Mouse (Mus musculus) forebrain, embryonic 11.5 days (tissue): ENCODE results near the gene Serpina3m. TPM values are rescaled to one million over a fixed set of nuclear protein-coding genes. Genes with fewer than 3 reads are reported as not detected.
"Not testable (repeated sequence)": the region's sequence is repeated elsewhere in the genome, so short reads cannot be mapped to it uniquely, and the experiment has no call there.

ENCODE experiments used
- ATAC-seq: fragments of 200-750 bp; cut with Nextera tagmentation; replicated peaks from 2 replicates; pipeline ENCODE4 v1.8.0; 2017; ENCODE audit warnings: moderate TSS enrichment; ENCODE audit not compliant: low FRiP score
- DNase-seq: peaks from one replicate; pipeline ENCODE4 v3.0.0-alpha.2; 2017; ENCODE audit warnings: low spot score
- H3K27ac ChIP-seq: fragments of 300-500 bp; sonication (generic); 2 replicates; pipeline ENCODE4 v1.5.1; 2014; ENCODE audit warnings: low read depth, low read length
- H3K27me3 ChIP-seq: fragments of 300-500 bp; sonication (generic); 2 replicates; pipeline ENCODE4 v1.6.1; 2014; ENCODE audit warnings: mild to moderate bottlenecking, low read length, mixed read lengths; ENCODE audit not compliant: control insufficient read depth, insufficient read depth
- H3K36me3 ChIP-seq: fragments of 300-500 bp; sonication (generic); 2 replicates; pipeline ENCODE4 v1.6.1; 2014; ENCODE audit warnings: mild to moderate bottlenecking, low read length, moderate library complexity, mixed read lengths; ENCODE audit not compliant: control insufficient read depth, insufficient read depth
- H3K4me1 ChIP-seq: fragments of 300-500 bp; sonication (generic); replicated peaks from 2 replicates; pipeline ENCODE4 v1.6.1; 2014; ENCODE audit warnings: low read length, mixed read lengths; ENCODE audit not compliant: control insufficient read depth, insufficient read depth
- H3K4me2 ChIP-seq: fragments of 300-500 bp; sonication (generic); 2 replicates; pipeline ENCODE4 v1.6.1; 2014; ENCODE audit warnings: low read depth, mild to moderate bottlenecking, low read length, moderate library complexity, mixed read lengths; ENCODE audit not compliant: severe bottlenecking
- H3K4me3 ChIP-seq: fragments of 300-500 bp; sonication (generic); 2 replicates; pipeline ENCODE4 v1.5.1; 2014; ENCODE audit warnings: low read depth, low read length
- H3K9ac ChIP-seq: fragments of 300-500 bp; sonication (generic); 2 replicates; pipeline ENCODE4 v1.6.1; 2014; ENCODE audit warnings: low read length
- H3K9me3 ChIP-seq: fragments of 300-500 bp; sonication (generic); 2 replicates; pipeline ENCODE4 v1.6.1; 2016; ENCODE audit warnings: low read length, mixed read lengths; ENCODE audit not compliant: control insufficient read depth
- WGBS: fragments of 180-500 bp; shearing (Covaris S2); extraction: QIAGEN DNeasy Blood & Tissue Kit; methylation state at CpG from one replicate; pipeline ENCODE4 v1.1.7; 2014; 5-methylcytosine and 5-hydroxymethylcytosine counted together
- polyA plus RNA-seq: library from polyadenylated mRNA; unstranded; fragments of >200 nt; fragmentation: Nextera tagmentation; extraction: Ambion mirVana; gene quantifications from 2 replicates; pipeline ENCODE4 v1.2.1, GENCODE M21; 2014

Gene Serpina3m
- polyA plus RNA-seq, 1 experiment from 2014 or later, result not detected

GRCm38 (mm10) chr12:104338705-104339104 lies 419 bp downstream of the Serpina3m start:
- no peak for ATAC-seq
- H3K4me2 ChIP-seq, result no peak overlapping the region
- no peak overlapping the region for H3K4me3 ChIP-seq
- H3K9ac ChIP-seq, result no peak overlapping the region
- no peaks in the 10 kb centered on the region for H3K36me3 ChIP-seq
- H3K27me3 ChIP-seq, result no peaks in the 10 kb centered on the region
- no peaks in the 10 kb centered on the region for H3K9me3 ChIP-seq
- H3K27ac ChIP-seq, result no peak overlapping the region
- DNase-seq, result no peak
- no peaks in the 10 kb centered on the region for H3K4me1 ChIP-seq
- 88% methylated on average over 3 of the region's 3 CpGs for WGBS

- H3K4me2 ChIP-seq, DNase-seq, H3K27ac ChIP-seq, H3K27me3 ChIP-seq, H3K9me3 ChIP-seq, H3K4me1 ChIP-seq, H3K4me3 ChIP-seq, H3K36me3 ChIP-seq, H3K9ac ChIP-seq, ATAC-seq: not testable (repeated sequence)
These were observed 4.2 kb downstream of the Serpina3m start for GRCm38 (mm10) chr12:104342489-104342888.

GRCm38 (mm10) chr12:104345181-104345580 lies 6.9 kb downstream of the Serpina3m start:
- H3K27ac ChIP-seq, result no peak overlapping the region
- 91% methylated on average over 2 of the region's 2 CpGs for WGBS

GRCm38 (mm10) chr12:104345707-104346106 lies 7.4 kb downstream of the Serpina3m start:
- Histone ChIP-seq H3K4me2 (no peak overlapping the region), H3K36me3 (no peaks in the 10 kb centered on the region), H3K27ac (no peak overlapping the region), H3K4me1 (no peaks in the 10 kb centered on the region), H3K4me3 (no peak overlapping the region), H3K9ac (no peak overlapping the region), H3K27me3 (no peaks in the 10 kb centered on the region), H3K9me3 (no peaks in the 10 kb centered on the region)
- ATAC-seq, result no peak
- DNase-seq, result no peak

More at GRCm38 (mm10) chr12:104345181-104345580, 6.9 kb downstream of the Serpina3m start:
- Histone ChIP-seq H3K4me2 (no peak overlapping the region), H3K36me3 (no peaks in the 10 kb centered on the region), H3K9ac (no peak overlapping the region), H3K4me3 (no peak overlapping the region), H3K4me1 (no peaks in the 10 kb centered on the region), H3K27me3 (no peaks in the 10 kb centered on the region), H3K9me3 (no peaks in the 10 kb centered on the region)
- DNase-seq (no peak), ATAC-seq (no peak)

- no peak overlapping the region for H3K4me2 ChIP-seq
- 87% methylated on average over 2 of the region's 2 CpGs for WGBS
These were observed 8.8 kb downstream of the Serpina3m start for GRCm38 (mm10) chr12:104347091-104347490.

GRCm38 (mm10) chr12:104351812-104352211 lies 13.5 kb downstream of the Serpina3m start:
- not testable (repeated sequence) for H3K4me1 ChIP-seq, H3K9me3 ChIP-seq, H3K27me3 ChIP-seq, H3K4me2 ChIP-seq, H3K36me3 ChIP-seq, H3K4me3 ChIP-seq, H3K27ac ChIP-seq, ATAC-seq, H3K9ac ChIP-seq
- peak; percentile 53 for DNase-seq
- WGBS, result 35% methylated on average over 3 of the region's 3 CpGs

More at GRCm38 (mm10) chr12:104347091-104347490, 8.8 kb downstream of the Serpina3m start:
- Histone ChIP-seq H3K9ac (no peak overlapping the region), H3K27ac (no peak overlapping the region), H3K9me3 (no peaks in the 10 kb centered on the region), H3K27me3 (no peaks in the 10 kb centered on the region), H3K4me3 (no peak overlapping the region), H3K4me1 (no peaks in the 10 kb centered on the region), H3K36me3 (no peaks in the 10 kb centered on the region)
- no peak for DNase-seq
- no peak for ATAC-seq

GRCm38 (mm10) chr12:104356006-104356405 lies 17.7 kb downstream of the Serpina3m start:
- H3K27ac ChIP-seq, result no peak overlapping the region
- no peaks in the 10 kb centered on the region for H3K9me3 ChIP-seq
- no peaks in the 10 kb centered on the region for H3K27me3 ChIP-seq
- WGBS, result 84% methylated on average over 3 of the region's 3 CpGs
- H3K36me3 ChIP-seq, result no peaks in the 10 kb centered on the region
- DNase-seq (no peak), ATAC-seq (no peak)
- no peak overlapping the region for H3K9ac ChIP-seq
- H3K4me3 ChIP-seq, result no peak overlapping the region
- H3K4me2 ChIP-seq, result no peak overlapping the region
- H3K4me1 ChIP-seq, result no peaks in the 10 kb centered on the region

GRCm38 (mm10) chr12:104369986-104370385 lies 31.7 kb downstream of the Serpina3m start:
- WGBS, result 83% methylated on average over 3 of the region's 3 CpGs
- Histone ChIP-seq H3K9ac (no peak overlapping the region), H3K4me3 (no peak overlapping the region), H3K4me1 (no peaks in the 10 kb centered on the region), H3K9me3 (no peaks in the 10 kb centered on the region), H3K4me2 (no peak overlapping the region), H3K27me3 (no peaks in the 10 kb centered on the region), H3K27ac (no peak overlapping the region), H3K36me3 (no peaks in the 10 kb centered on the region)
- ATAC-seq (no peak), DNase-seq (no peak)

GRCm38 (mm10) chr12:104377179-104377578 lies 38.9 kb downstream of the Serpina3m start:
- H3K9ac ChIP-seq, ATAC-seq, H3K4me3 ChIP-seq: not testable (repeated sequence)

More at GRCm38 (mm10) chr12:104377179-104377578, 38.9 kb downstream of the Serpina3m start:
- 76% methylated on average over 5 of the region's 5 CpGs for WGBS
- not testable (repeated sequence) for H3K27me3 ChIP-seq, DNase-seq, H3K9me3 ChIP-seq, H3K4me1 ChIP-seq, H3K36me3 ChIP-seq, H3K27ac ChIP-seq, H3K4me2 ChIP-seq
